Mouse (Mus musculus): ENCODE results near the gene Gng10.

DNA sequence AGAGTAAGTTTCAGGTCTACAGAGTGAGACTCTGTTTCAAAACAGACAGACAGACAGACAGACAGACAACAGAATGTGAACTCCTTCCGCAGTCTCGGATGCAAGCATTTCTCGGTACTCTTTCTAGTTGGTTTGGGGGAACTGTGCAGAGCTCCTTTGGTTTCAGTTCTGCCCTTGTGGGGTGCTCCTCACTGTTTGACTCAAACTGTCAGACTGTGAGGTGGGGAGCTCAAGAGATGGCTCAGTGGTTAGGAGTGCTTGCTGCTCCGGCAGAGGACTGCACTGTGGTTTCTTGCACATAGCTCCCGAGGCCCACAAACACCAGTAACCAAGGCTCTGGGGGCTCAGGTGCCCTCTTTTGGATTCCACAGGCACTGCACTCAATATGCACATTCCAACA is 8.2 kb downstream of the Gng10 start:
- no peak for TF ChIP-seq CTCF (IDR thresholded peaks at IDR 0.05; ENCODE audit: control insufficient read depth, insufficient read depth, insufficient read length)
- no peak for TF ChIP-seq USF1 (IDR thresholded peaks at IDR 0.05; ENCODE audit: low read depth)
- TF ChIP-seq MYOG (IDR thresholded peaks at IDR 0.05; ENCODE audit: control insufficient read depth, extremely low read depth, insufficient read length): no peak
- TF ChIP-seq CEBPB (IDR thresholded peaks at IDR 0.05; ENCODE audit: low read depth): no peak

Data from C2C12 (cell line).